13 mouse cellular contexts compared by ENCODE assay signal in the genomic region with DNA sequence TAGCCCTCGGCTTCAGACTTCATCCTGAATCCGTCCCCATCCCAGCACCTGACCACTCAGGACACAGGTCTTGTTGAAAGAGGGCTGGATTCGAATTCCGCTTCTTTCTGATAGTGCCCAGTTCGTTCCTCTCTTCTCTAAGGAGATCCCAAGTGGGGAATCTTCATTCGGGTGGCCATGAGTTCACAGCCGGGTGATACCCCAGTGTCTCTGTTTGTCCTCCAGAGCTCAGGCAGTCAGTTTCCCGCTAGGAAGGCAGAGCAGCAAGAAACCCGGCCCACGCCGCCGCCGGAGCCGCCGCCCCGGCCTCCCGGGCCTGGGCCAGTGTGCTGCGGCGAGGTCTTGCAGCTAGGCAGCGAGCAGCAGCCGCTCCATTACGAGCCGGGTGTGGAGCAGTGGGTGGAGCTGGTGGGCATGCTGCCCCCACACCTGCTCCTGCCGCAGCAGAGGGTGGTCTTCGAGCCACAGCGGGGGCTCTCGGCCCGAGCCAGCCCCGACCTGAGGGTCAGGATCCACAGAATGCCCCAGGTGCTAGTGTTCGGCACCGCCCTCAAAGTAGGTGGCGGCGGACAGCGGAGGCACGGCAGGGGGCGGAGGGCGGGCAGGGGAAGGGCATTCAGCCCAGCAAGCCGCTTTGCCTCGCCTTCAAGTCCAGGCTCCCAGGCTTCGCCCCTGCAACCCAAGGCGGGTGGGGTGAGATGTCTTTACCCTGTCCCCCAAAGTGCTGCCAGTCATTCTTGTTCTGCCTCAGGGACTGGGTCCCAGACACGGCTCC. TPM values are rescaled to one million over a fixed set of nuclear protein-coding genes. Genes with fewer than 3 reads are reported as not detected.
A peak's percentile ranks its signal among the peaks of the same experiment; 100 is the strongest.
DNase-seq lines count a peak whose midpoint lies in the region; ATAC-seq and TF ChIP-seq lines count a peak whose summit lies in the region.
"Had no signal": no experiment of that assay in that cellular context is flagged by ENCODE, and none has a peak within 500 bp of the region (broad histone marks: within the 10 kb centered on the region; RNA-seq: fewer than 3 reads in every experiment).

No protein-coding gene starts in this region.

- no peak for ATAC-seq in heart, embryonic 16.5 days (replicated peaks; ENCODE audit: extremely low read depth, insufficient read depth, low FRiP score)
- peak; percentile 57 for ATAC-seq in hindbrain, embryonic 13.5 days (ENCODE audit: low FRiP score)
- 0 out of 2 replicates have a peak, but pooled peaks have one; percentile 34 for ATAC-seq in midbrain, embryonic 13.5 days

- H3K27me3 ChIP-seq in heart, embryonic 16.5 days (ENCODE audit: control insufficient read depth, insufficient read depth, low read length): no peaks in the 10 kb centered on the region
- no peaks in the 10 kb centered on the region for H3K27me3 ChIP-seq in embryonic facial prominence, embryonic 10.5 days (replicated peaks; ENCODE audit: low read depth, poor library complexity, severe bottlenecking)
- no peaks in the 10 kb centered on the region for H3K27me3 ChIP-seq in hindbrain, embryonic 13.5 days
- H3K27me3 ChIP-seq in midbrain, embryonic 13.5 days: no peaks in the 10 kb centered on the region
- no peaks in the 10 kb centered on the region for H3K27me3 ChIP-seq in thymus, adult 2 months (ENCODE audit: control insufficient read depth, insufficient read depth, low read length)

- H3K36me3 ChIP-seq in heart, embryonic 16.5 days (ENCODE audit: control insufficient read depth, insufficient read depth): peaks cover 25% of the 10 kb centered on the region
- H3K36me3 ChIP-seq in embryonic facial prominence, embryonic 10.5 days (replicated peaks): peaks cover 98% of the 10 kb centered on the region
- peaks cover 91% of the 10 kb centered on the region for H3K36me3 ChIP-seq in hindbrain, embryonic 13.5 days
- peaks cover 93% of the 10 kb centered on the region for H3K36me3 ChIP-seq in midbrain, embryonic 13.5 days
- H3K36me3 ChIP-seq in thymus, adult 2 months (ENCODE audit: control insufficient read depth, insufficient read depth, low read length): peaks cover 57% of the 10 kb centered on the region

- no peak for TF ChIP-seq POLR2A in thymus, adult 2 months (IDR thresholded peaks at IDR 0.05; ENCODE audit: control insufficient read depth, extremely low read depth, insufficient read depth, low read length, poor library complexity)

- H3K4me3 ChIP-seq in heart, embryonic 16.5 days (ENCODE audit: low read length): no peak overlapping the region
- peak overlapping the region; percentile 27; the same call in 1 of the 2 replicates for H3K4me3 ChIP-seq in embryonic facial prominence, embryonic 10.5 days
- H3K4me3 ChIP-seq in hindbrain, embryonic 13.5 days: no peak overlapping the region
- H3K4me3 ChIP-seq in midbrain, embryonic 13.5 days (replicated peaks): no peak overlapping the region
- no peak overlapping the region for H3K4me3 ChIP-seq in thymus, adult 2 months (ENCODE audit: control insufficient read depth, insufficient read depth, low read length)
- H3K4me3 ChIP-seq: left cerebral cortex, adult 2 months had no signal

- H3K4me1 ChIP-seq in heart, embryonic 16.5 days (ENCODE audit: control insufficient read depth, insufficient read depth, low read length): no peaks in the 10 kb centered on the region
- H3K4me1 ChIP-seq in embryonic facial prominence, embryonic 10.5 days: peaks cover 18% of the 10 kb centered on the region
- peaks cover 11% of the 10 kb centered on the region; the same call in 1 of the 2 replicates for H3K4me1 ChIP-seq in hindbrain, embryonic 13.5 days (replicated peaks)
- H3K4me1 ChIP-seq in midbrain, embryonic 13.5 days (replicated peaks): peaks cover 14% of the 10 kb centered on the region
- H3K4me1 ChIP-seq in thymus, adult 2 months (replicated peaks; ENCODE audit: control insufficient read depth, insufficient read depth, low read length): no peaks in the 10 kb centered on the region

- 64% methylated on average over 42 of the region's 42 CpGs for WGBS in heart, embryonic 16.5 days
- 39% methylated on average over 42 of the region's 42 CpGs for WGBS in embryonic facial prominence, embryonic 10.5 days
- 32% methylated on average over 42 of the region's 42 CpGs for WGBS in hindbrain, embryonic 13.5 days
- WGBS in midbrain, embryonic 13.5 days: 31% methylated on average over 42 of the region's 42 CpGs
- WGBS in thymus, adult 2 months: 96% methylated on average over 42 of the region's 42 CpGs

- no peak overlapping the region for H3K9ac ChIP-seq in heart, embryonic 16.5 days (ENCODE audit: low read length)
- H3K9ac ChIP-seq in hindbrain, embryonic 13.5 days: peak overlapping the region; percentile 35; the same call in 1 of the 2 replicates
- H3K9ac ChIP-seq in midbrain, embryonic 13.5 days (replicated peaks): peak overlapping the region; percentile 20; the same call in 1 of the 2 replicates

- H3K27ac ChIP-seq in heart, embryonic 16.5 days (ENCODE audit: low read length): no peak overlapping the region
- H3K27ac ChIP-seq in embryonic facial prominence, embryonic 10.5 days (replicated peaks): no peak overlapping the region; the same call in 1 of the 2 replicates
- no peak overlapping the region for H3K27ac ChIP-seq in hindbrain, embryonic 13.5 days
- H3K27ac ChIP-seq in midbrain, embryonic 13.5 days: no peak overlapping the region
- no peak overlapping the region for H3K27ac ChIP-seq in thymus, adult 2 months (ENCODE audit: control insufficient read depth, insufficient read depth, low read length)
- H3K27ac ChIP-seq: left cerebral cortex, adult 2 months had no signal

- TF ChIP-seq CTCF in thymus, adult 2 months (IDR thresholded peaks at IDR 0.05; ENCODE audit: borderline replicate concordance, control insufficient read depth, extremely low read depth, insufficient read depth, low read length, poor library complexity): no peak

- no peaks in the 10 kb centered on the region for H3K9me3 ChIP-seq in heart, embryonic 16.5 days (replicated peaks; ENCODE audit: control insufficient read depth, low read length)
- no peaks in the 10 kb centered on the region for H3K9me3 ChIP-seq in embryonic facial prominence, embryonic 10.5 days
- H3K9me3 ChIP-seq in hindbrain, embryonic 13.5 days: no peaks in the 10 kb centered on the region
- H3K9me3 ChIP-seq in midbrain, embryonic 13.5 days: no peaks in the 10 kb centered on the region

- no peak for DNase-seq in heart, adult 8-10 months (ENCODE audit: low spot score)
- DNase-seq in embryonic facial prominence, embryonic 10.5 days (ENCODE audit: low spot score): peak; percentile 28
- no peak for DNase-seq in gastrocnemius, adult 18-20 months (ENCODE audit: low spot score)
- no peak for DNase-seq in thymus, adult 2 months
- DNase-seq: right cerebral cortex, adult 18-20 months had no signal

- 0 out of 2 replicates have a peak overlapping the region, but pooled peaks have one; percentile 23 for H3K4me2 ChIP-seq in heart, embryonic 16.5 days (ENCODE audit: low read depth, low read length)
- H3K4me2 ChIP-seq in hindbrain, embryonic 13.5 days: peak overlapping the region; percentile 1; the same call in 1 of the 2 replicates
- no peak overlapping the region for H3K4me2 ChIP-seq in midbrain, embryonic 13.5 days (replicated peaks)

RNA-seq across cellular contexts. Expression of gene Rfx1, which starts 17.9 kb away (rescaled TPM):
- 5.9 and 6.4 TPM in 2 replicates for polyA plus RNA-seq in heart, embryonic 16.5 days (2015; fragmentation: Nextera tagmentation; extraction: Ambion mirVana)
- total RNA-seq in heart, adult 8-10 months (2022): 10 to 100 TPM in 1 of 4 experiments, 1 to 10 TPM in 3; 6.7 to 10.0 (median 9.2) TPM
- 9.7 TPM in 2 replicates for polyA plus RNA-seq in embryonic facial prominence, embryonic 10.5 days (2016; fragmentation: Nextera tagmentation; extraction: Ambion mirVana)
- polyA plus RNA-seq in hindbrain, embryonic 13.5 days (2015; fragmentation: Nextera tagmentation; extraction: Ambion mirVana): 7.8 and 8.3 TPM in 2 replicates
- polyA plus RNA-seq in midbrain, embryonic 13.5 days (2015; fragmentation: Nextera tagmentation; extraction: Ambion mirVana): 9.8 and 10.0 TPM in 2 replicates
- 1 to 10 TPM; 4.6 to 4.8 TPM for total RNA-seq in gastrocnemius, adult 18-20 months (2021)
- polyA plus RNA-seq in thymus, adult 2 months (2012; rRNA removed): 76.1 and 88.8 TPM in 2 replicates

RNA-seq across cellular contexts. Expression of gene Gm10643, which starts 19.6 kb away (rescaled TPM):
- 0.95 and 1.2 TPM in 2 replicates for polyA plus RNA-seq in heart, embryonic 16.5 days (2015; fragmentation: Nextera tagmentation; extraction: Ambion mirVana)
- 1 to 10 TPM; 4.6 to 7.5 (median 5.4) TPM for total RNA-seq in heart, adult 8-10 months (2022)
- 1.1 and 1.4 TPM in 2 replicates for polyA plus RNA-seq in embryonic facial prominence, embryonic 10.5 days (2016; fragmentation: Nextera tagmentation; extraction: Ambion mirVana)
- 1.4 and 1.7 TPM in 2 replicates for polyA plus RNA-seq in hindbrain, embryonic 13.5 days (2015; fragmentation: Nextera tagmentation; extraction: Ambion mirVana)
- polyA plus RNA-seq in midbrain, embryonic 13.5 days (2015; fragmentation: Nextera tagmentation; extraction: Ambion mirVana): 1.8 and 2.1 TPM in 2 replicates
- total RNA-seq in gastrocnemius, adult 18-20 months (2021): 1 to 10 TPM; 1.2 TPM
- 0.36 and 0.45 TPM in 2 replicates for polyA plus RNA-seq in thymus, adult 2 months (2012; rRNA removed)

RNA-seq across cellular contexts. Expression of gene Dcaf15, which starts 20.0 kb away (rescaled TPM):
- 5.4 and 6.0 TPM in 2 replicates for polyA plus RNA-seq in heart, embryonic 16.5 days (2015; fragmentation: Nextera tagmentation; extraction: Ambion mirVana)
- 1 to 10 TPM; 6.3 to 8.2 (median 8.0) TPM for total RNA-seq in heart, adult 8-10 months (2022)
- polyA plus RNA-seq in embryonic facial prominence, embryonic 10.5 days (2016; fragmentation: Nextera tagmentation; extraction: Ambion mirVana): 15.9 and 18.0 TPM in 2 replicates
- 20.2 and 22.2 TPM in 2 replicates for polyA plus RNA-seq in hindbrain, embryonic 13.5 days (2015; fragmentation: Nextera tagmentation; extraction: Ambion mirVana)
- 21.0 and 23.3 TPM in 2 replicates for polyA plus RNA-seq in midbrain, embryonic 13.5 days (2015; fragmentation: Nextera tagmentation; extraction: Ambion mirVana)
- total RNA-seq in gastrocnemius, adult 18-20 months (2021): 1 to 10 TPM; 4.8 to 4.9 TPM
- 190 and 211 TPM in 2 replicates for polyA plus RNA-seq in thymus, adult 2 months (2012; rRNA removed)

RNA-seq across cellular contexts. Expression of gene Rln3, which starts 39.7 kb away (rescaled TPM):
- 0.24 TPM in 1 of 2 replicates, not detected in the other for polyA plus RNA-seq in heart, embryonic 16.5 days (2015; fragmentation: Nextera tagmentation; extraction: Ambion mirVana)
- total RNA-seq in heart, adult 8-10 months (2022): not detected
- polyA plus RNA-seq in embryonic facial prominence, embryonic 10.5 days (2016; fragmentation: Nextera tagmentation; extraction: Ambion mirVana): not detected in 2 replicates
- 0.44 TPM in 1 of 2 replicates, not detected in the other for polyA plus RNA-seq in hindbrain, embryonic 13.5 days (2015; fragmentation: Nextera tagmentation; extraction: Ambion mirVana)
- not detected in 2 replicates for polyA plus RNA-seq in midbrain, embryonic 13.5 days (2015; fragmentation: Nextera tagmentation; extraction: Ambion mirVana)
- not detected for total RNA-seq in gastrocnemius, adult 18-20 months (2021)
- 7.1 and 9.1 TPM in 2 replicates for polyA plus RNA-seq in thymus, adult 2 months (2012; rRNA removed)
- total RNA-seq: heart, postnatal 25 days; left cerebral cortex, adult 2 months; megakaryocyte progenitor cell, adult 5-6 weeks; MEL had no signal
- polyA plus RNA-seq: embryonic facial prominence, embryonic 11.5 days had no signal

RNA-seq across cellular contexts. Expression of gene Podnl1, which starts 41.3 kb away (rescaled TPM):
- 0.17 and 0.37 TPM in 2 replicates for polyA plus RNA-seq in heart, embryonic 16.5 days (2015; fragmentation: Nextera tagmentation; extraction: Ambion mirVana)
- total RNA-seq in heart, adult 8-10 months (2022): under 1 TPM in 2 of 4 experiments, not detected in 2; 0.11 TPM
- 0.08 and 0.12 TPM in 2 replicates for polyA plus RNA-seq in embryonic facial prominence, embryonic 10.5 days (2016; fragmentation: Nextera tagmentation; extraction: Ambion mirVana)
- 0.48 and 0.52 TPM in 2 replicates for polyA plus RNA-seq in hindbrain, embryonic 13.5 days (2015; fragmentation: Nextera tagmentation; extraction: Ambion mirVana)
- 0.44 and 0.57 TPM in 2 replicates for polyA plus RNA-seq in midbrain, embryonic 13.5 days (2015; fragmentation: Nextera tagmentation; extraction: Ambion mirVana)
- total RNA-seq in gastrocnemius, adult 18-20 months (2021): not detected
- 6.6 and 7.7 TPM in 2 replicates for polyA plus RNA-seq in thymus, adult 2 months (2012; rRNA removed)
- total RNA-seq: heart, postnatal 25 days; left cerebral cortex, adult 2 months; megakaryocyte progenitor cell, adult 5-6 weeks had no signal
- polyA plus RNA-seq: embryonic facial prominence, embryonic 11.5 days had no signal
